Mouse (Mus musculus) neural tube, embryonic 13.5 days (tissue): ENCODE measurements around the gene Gpr182. TPM values are rescaled to one million over a fixed set of nuclear protein-coding genes. Genes with fewer than 3 reads are reported as not detected.

Experiments used
- ATAC-seq: fragments of 200-750 bp; cut with Nextera tagmentation; 2 replicates; pipeline ENCODE4 v1.8.0; 2017; ENCODE audit warnings: low read depth, mild to moderate bottlenecking, moderate TSS enrichment, moderate library complexity
- H3K27ac ChIP-seq: fragments of 300-500 bp; sonication (generic); replicated peaks from 2 replicates; pipeline ENCODE4 v1.5.1; 2015; ENCODE audit warnings: moderate library complexity, mild to moderate bottlenecking, inconsistent platforms
- H3K27me3 ChIP-seq: fragments of 300-500 bp; sonication (generic); 2 replicates; pipeline ENCODE4 v1.6.1; 2015; ENCODE audit warnings: mild to moderate bottlenecking, inconsistent platforms
- H3K36me3 ChIP-seq: fragments of 300-500 bp; sonication (generic); 2 replicates; pipeline ENCODE4 v1.6.1; 2015; ENCODE audit warnings: mild to moderate bottlenecking, inconsistent platforms
- H3K4me1 ChIP-seq: fragments of 300-500 bp; sonication (generic); replicated peaks from 2 replicates; pipeline ENCODE4 v1.6.1; 2015; ENCODE audit warnings: inconsistent platforms
- H3K4me2 ChIP-seq: fragments of 300-500 bp; sonication (generic); 2 replicates; pipeline ENCODE4 v1.6.1; 2015; ENCODE audit warnings: inconsistent platforms, mild to moderate bottlenecking, moderate library complexity
- H3K4me3 ChIP-seq: fragments of 300-500 bp; sonication (generic); 2 replicates; pipeline ENCODE4 v1.5.1; 2015; ENCODE audit warnings: mild to moderate bottlenecking, inconsistent platforms
- H3K9ac ChIP-seq: fragments of 300-500 bp; sonication (generic); 2 replicates; pipeline ENCODE4 v1.6.1; 2015; ENCODE audit warnings: moderate library complexity, mild to moderate bottlenecking, inconsistent platforms
- H3K9me3 ChIP-seq: fragments of 300-500 bp; sonication (generic); 2 replicates; pipeline ENCODE4 v1.6.1; 2016; ENCODE audit warnings: inconsistent platforms
- WGBS: fragments of 180-500 bp; shearing (Covaris S2); methylation state at CpG from one replicate; pipeline ENCODE4 v1.1.7; 2015; 5-methylcytosine and 5-hydroxymethylcytosine counted together
- polyA plus RNA-seq: library from polyadenylated mRNA; unstranded; fragments of >200 nt; fragmentation: Nextera tagmentation; extraction: Ambion mirVana; gene quantifications from 2 replicates; pipeline ENCODE4 v1.2.1, GENCODE M21; 2015

The Gpr182 gene
- polyA plus RNA-seq, 1 experiment from 2014 or later = 0.92 TPM

DNA sequence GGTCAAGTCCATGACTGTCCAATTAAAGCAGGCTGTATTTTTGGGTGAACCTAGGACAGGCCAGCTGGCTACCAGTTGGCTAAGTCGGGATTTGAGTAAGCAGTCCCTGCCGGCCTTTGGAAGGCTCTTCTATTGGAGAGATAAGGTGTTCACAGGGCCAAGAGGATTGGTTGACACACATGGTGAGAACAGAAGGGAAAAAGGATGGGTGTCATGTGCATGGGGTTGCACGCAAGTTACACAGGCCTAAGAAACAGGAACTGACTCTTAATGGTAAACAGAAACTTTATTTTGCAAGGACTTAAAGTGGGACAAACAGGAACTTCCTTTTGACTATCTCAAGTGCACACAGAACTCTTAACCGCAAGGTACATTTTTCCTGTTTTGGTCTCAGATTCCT, 14.6 kb downstream of the Gpr182 start:
- Histone ChIP-seq H3K27ac (no peak overlapping the region), H3K4me3 (no peak overlapping the region), H3K4me1 (peaks cover 21% of the 10 kb centered on the region), H3K36me3 (peaks cover 8% of the 10 kb centered on the region), H3K27me3 (no peaks in the 10 kb centered on the region; the same call in 1 of the 2 replicates), H3K9ac (no peak overlapping the region), H3K9me3 (no peaks in the 10 kb centered on the region), H3K4me2 (no peak overlapping the region)
- WGBS = 73% methylated on average over 4 of the region's 4 CpGs
- no peak for ATAC-seq

DNA sequence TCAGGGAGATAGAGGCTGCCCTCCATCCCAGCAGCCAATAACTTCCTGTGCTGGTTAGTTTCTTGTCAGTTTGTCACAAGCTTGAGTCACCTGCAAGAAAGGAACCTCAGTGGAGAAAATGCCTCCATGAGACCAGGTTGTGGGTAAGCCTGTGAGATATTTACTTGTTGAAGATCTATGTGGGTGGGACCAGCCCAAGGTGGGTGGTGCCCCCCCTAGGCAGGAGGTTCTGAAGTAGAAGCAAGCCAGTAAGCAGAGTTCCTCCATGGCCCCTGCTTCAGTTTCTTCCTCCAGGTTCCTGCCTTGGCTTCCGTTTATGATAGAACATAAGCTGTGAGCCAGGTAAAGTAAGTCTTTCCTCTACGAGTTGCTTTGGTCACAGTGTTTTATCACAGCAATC, 15.3 kb downstream of the Gpr182 start:
- ATAC-seq = no peak

DNA sequence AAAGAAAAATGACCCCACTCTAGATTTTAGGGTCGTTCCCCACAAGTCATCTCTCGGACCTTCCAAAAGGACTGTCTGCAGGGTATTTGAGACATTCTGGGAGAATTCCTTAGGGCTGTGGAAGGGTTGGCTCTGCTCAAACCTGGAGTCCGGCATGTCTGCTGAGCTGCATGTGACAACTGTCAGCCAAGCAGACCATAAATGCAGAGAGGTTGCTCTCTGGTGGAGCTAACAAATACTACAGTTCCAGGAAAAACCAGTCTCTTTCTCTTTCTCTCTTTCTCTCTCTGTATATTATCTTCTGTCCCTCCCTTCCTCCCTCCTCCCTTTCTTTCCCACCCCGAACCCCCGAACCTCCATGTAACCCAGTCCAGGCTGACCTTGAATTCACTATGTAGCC, 17.1 kb downstream of the Gpr182 start:
- Histone ChIP-seq H3K27me3 (no peaks in the 10 kb centered on the region; the same call in 1 of the 2 replicates), H3K4me2 (no peak overlapping the region), H3K36me3 (no peaks in the 10 kb centered on the region), H3K9me3 (no peaks in the 10 kb centered on the region), H3K4me3 (no peak overlapping the region), H3K4me1 (peaks cover 23% of the 10 kb centered on the region), H3K9ac (no peak overlapping the region), H3K27ac (no peak overlapping the region)
- no peak for ATAC-seq
- WGBS = 55% methylated on average over 5 of the region's 5 CpGs

More for the DNA sequence above, 15.3 kb downstream of the Gpr182 start:
- Histone ChIP-seq H3K4me2 (no peak overlapping the region), H3K9ac (no peak overlapping the region), H3K27ac (no peak overlapping the region), H3K27me3 (no peaks in the 10 kb centered on the region; the same call in 1 of the 2 replicates), H3K36me3 (peaks cover 1% of the 10 kb centered on the region; the same call in 1 of the 2 replicates), H3K9me3 (no peaks in the 10 kb centered on the region), H3K4me3 (no peak overlapping the region), H3K4me1 (peaks cover 23% of the 10 kb centered on the region)
- WGBS = 83% methylated on average over 2 of the region's 2 CpGs

DNA sequence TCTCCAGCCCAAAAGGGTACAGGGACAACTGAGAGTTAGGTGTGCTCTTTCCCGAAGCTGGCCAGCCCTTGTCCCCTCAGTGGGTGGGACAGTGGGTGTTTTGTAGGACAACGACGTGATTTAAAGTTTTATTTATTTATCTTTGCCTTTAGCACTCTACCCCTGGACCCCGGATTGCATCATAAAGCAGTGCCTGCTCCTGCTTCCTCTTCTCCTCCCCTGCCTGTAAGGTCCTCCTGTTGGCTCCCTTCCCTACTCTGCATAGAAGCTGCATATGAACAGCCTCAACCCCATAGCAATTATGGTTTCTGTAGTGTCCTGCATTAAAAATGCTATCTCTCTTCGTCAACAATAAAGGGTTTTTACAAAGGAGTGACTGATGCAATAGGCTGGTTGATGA, 20.1 kb downstream of the Gpr182 start:
- Histone ChIP-seq H3K4me2 (no peak overlapping the region), H3K9me3 (no peaks in the 10 kb centered on the region), H3K4me1 (peaks cover 20% of the 10 kb centered on the region), H3K4me3 (no peak overlapping the region), H3K36me3 (no peaks in the 10 kb centered on the region), H3K27ac (no peak overlapping the region), H3K27me3 (no peaks in the 10 kb centered on the region), H3K9ac (no peak overlapping the region; the same call in 1 of the 2 replicates)
- no peak for ATAC-seq
- 19% methylated on average over 5 of the region's 5 CpGs for WGBS

- H3K4me3 ChIP-seq = no peak overlapping the region
- H3K9me3 ChIP-seq = no peaks in the 10 kb centered on the region
- H3K27me3 ChIP-seq = no peaks in the 10 kb centered on the region
- no peak overlapping the region; the same call in 1 of the 2 replicates for H3K9ac ChIP-seq
- no peak overlapping the region; the same call in 1 of the 2 replicates for H3K27ac ChIP-seq
- peaks cover 20% of the 10 kb centered on the region for H3K4me1 ChIP-seq
- 24% methylated on average over 9 of the region's 9 CpGs for WGBS
- H3K36me3 ChIP-seq = no peaks in the 10 kb centered on the region
- H3K4me2 ChIP-seq = no peak overlapping the region
- ATAC-seq = no peak
Measured at GRCm38 (mm10) chr10:127730933-127731310, 20.6 kb downstream of the Gpr182 start.

GRCm38 (mm10) chr10:127730285-127730932, 21.1 kb downstream of the Gpr182 start:
- H3K36me3 ChIP-seq = no peaks in the 10 kb centered on the region
- H3K9me3 ChIP-seq = no peaks in the 10 kb centered on the region
- H3K27ac ChIP-seq = peak overlapping the region; percentile 2; the same call in 1 of the 2 replicates
- H3K4me1 ChIP-seq = peaks cover 20% of the 10 kb centered on the region
- WGBS = 46% methylated on average over 11 of the region's 11 CpGs
- no peak overlapping the region; the same call in 1 of the 2 replicates for H3K9ac ChIP-seq
- H3K4me3 ChIP-seq = no peak overlapping the region
- no peaks in the 10 kb centered on the region for H3K27me3 ChIP-seq
- H3K4me2 ChIP-seq = no peak overlapping the region
- no peak for ATAC-seq

- H3K4me2 ChIP-seq = no peak overlapping the region
- ATAC-seq = no peak
- H3K9ac ChIP-seq = no peak overlapping the region
Measured at GRCm38 (mm10) chr10:127728437-127728836, 23.1 kb downstream of the Gpr182 start.

DNA sequence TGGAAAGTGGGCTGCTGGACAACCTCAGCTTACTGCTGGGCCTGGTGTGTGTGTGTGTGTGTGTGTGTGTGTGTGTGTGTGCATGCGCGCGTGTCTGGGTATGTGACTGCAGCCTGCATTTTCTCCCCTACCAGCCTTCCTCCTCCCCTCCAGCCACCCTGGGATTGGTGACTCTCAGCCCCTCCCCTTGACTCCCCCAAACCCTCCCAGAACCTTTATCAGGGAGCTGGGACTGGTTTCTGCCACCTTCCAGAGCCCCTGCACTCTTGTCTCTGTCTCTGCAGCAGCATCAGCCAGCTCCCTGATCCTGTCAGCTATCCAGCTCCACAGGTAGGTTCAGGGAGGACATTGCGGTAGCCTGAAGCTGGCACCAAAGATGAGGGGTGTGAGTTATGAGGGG, 26.4 kb downstream of the Gpr182 start:
- Histone ChIP-seq H3K27me3 (peaks cover 15% of the 10 kb centered on the region; the same call in 1 of the 2 replicates), H3K4me3 (no peak overlapping the region), H3K27ac (no peak overlapping the region), H3K9me3 (no peaks in the 10 kb centered on the region), H3K36me3 (no peaks in the 10 kb centered on the region), H3K4me1 (peaks cover 24% of the 10 kb centered on the region), H3K9ac (no peak overlapping the region), H3K4me2 (no peak overlapping the region)
- 86% methylated on average over 4 of the region's 4 CpGs for WGBS
- ATAC-seq = no peak

More at GRCm38 (mm10) chr10:127728437-127728836, 23.1 kb downstream of the Gpr182 start:
- H3K27ac ChIP-seq = no peak overlapping the region
- H3K4me3 ChIP-seq = no peak overlapping the region
- H3K36me3 ChIP-seq = no peaks in the 10 kb centered on the region
- peaks cover 20% of the 10 kb centered on the region for H3K4me1 ChIP-seq
- no peaks in the 10 kb centered on the region; the same call in 1 of the 2 replicates for H3K27me3 ChIP-seq
- 74% methylated on average over 8 of the region's 8 CpGs for WGBS
- no peaks in the 10 kb centered on the region for H3K9me3 ChIP-seq

DNA sequence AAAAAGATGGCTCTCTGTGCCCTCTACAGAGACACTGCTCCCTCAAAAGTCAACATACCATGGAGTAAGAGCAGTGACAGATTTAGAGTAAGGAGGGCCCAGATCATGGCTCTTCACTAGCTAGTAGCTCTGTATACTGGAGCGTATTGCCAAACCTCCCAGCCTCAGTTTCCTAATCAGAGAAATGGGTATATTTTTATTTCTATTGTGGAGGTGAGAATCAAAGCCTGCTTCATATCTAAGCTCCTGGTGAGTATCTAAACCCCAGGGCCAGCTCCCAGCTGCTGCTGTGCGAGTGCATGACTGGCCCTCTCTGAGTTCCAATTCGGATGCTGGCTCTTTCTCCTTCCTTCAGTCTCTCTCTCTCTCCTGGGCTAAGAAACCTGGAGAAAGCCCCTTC, 27.4 kb downstream of the Gpr182 start, which contains the start of gene Tac2:
Gene Tac2, plus strand, starts transcription at position 301 of the 400 bp plus-strand sequence.
- 87% methylated on average over 3 of the region's 3 CpGs for WGBS
- peaks cover 22% of the 10 kb centered on the region for H3K4me1 ChIP-seq

DNA sequence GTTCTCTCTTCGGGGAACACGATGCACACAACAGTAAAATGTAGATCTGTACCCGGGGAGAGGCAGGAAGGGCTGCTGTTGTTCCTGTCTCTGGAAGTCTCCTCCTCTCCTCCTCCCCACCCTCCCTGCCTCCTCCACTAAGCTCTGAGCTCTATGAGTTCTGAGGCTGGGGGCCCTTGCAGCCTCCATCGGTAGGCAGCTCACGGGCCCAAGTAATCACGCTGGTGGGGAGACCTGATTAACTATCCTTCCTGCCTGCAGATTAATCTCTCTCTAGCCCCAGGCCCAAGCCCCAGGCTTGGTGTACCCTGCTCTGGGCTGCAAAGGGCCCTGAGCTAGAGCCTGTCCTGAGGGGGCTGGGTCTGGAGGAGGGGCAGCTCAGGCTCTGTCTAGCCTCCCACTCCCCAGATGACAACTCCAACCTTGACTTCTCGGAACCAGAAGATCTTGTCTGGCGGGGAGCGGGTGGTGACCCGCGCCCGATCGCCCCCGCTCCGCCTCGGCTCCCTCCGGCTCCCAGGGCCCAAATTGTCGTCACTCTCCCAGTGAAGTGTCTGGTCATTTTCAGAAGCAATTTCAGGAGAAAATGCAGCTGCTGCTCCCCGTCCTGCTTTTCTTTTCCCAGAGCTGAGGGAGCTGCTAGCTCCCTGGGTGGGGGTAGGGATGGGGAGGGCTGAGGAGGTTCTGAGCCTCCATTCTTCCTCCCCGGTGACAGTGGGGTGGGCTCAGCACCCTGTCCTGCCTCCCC, 29.7 kb downstream of the Gpr182 start:
- Histone ChIP-seq H3K4me1 (peaks cover 19% of the 10 kb centered on the region), H3K9ac (peak overlapping the region; percentile 38), H3K4me2 (peak overlapping the region; percentile 38), H3K27ac (no peak overlapping the region), H3K9me3 (no peaks in the 10 kb centered on the region), H3K27me3 (peaks cover 20% of the 10 kb centered on the region), H3K4me3 (peak overlapping the region; percentile 0; the same call in 1 of the 2 replicates), H3K36me3 (no peaks in the 10 kb centered on the region)
- 6% methylated on average over 20 of the region's 20 CpGs for WGBS
- ATAC-seq = peak; percentile 54

More for the DNA sequence above, 27.4 kb downstream of the Gpr182 start, which contains the start of gene Tac2:
- H3K4me3 ChIP-seq = no peak within 1 kb of the TSS
- no peak within 1 kb of the TSS for H3K9ac ChIP-seq
- H3K27me3 ChIP-seq = peaks cover 19% of the 10 kb centered on the region
- no peak within 1 kb of the TSS for H3K4me2 ChIP-seq
- H3K36me3 ChIP-seq = no peaks in the 10 kb centered on the region
- no peak for ATAC-seq
- no peaks in the 10 kb centered on the region for H3K9me3 ChIP-seq
- H3K27ac ChIP-seq = no peak within 1 kb of the TSS

DNA sequence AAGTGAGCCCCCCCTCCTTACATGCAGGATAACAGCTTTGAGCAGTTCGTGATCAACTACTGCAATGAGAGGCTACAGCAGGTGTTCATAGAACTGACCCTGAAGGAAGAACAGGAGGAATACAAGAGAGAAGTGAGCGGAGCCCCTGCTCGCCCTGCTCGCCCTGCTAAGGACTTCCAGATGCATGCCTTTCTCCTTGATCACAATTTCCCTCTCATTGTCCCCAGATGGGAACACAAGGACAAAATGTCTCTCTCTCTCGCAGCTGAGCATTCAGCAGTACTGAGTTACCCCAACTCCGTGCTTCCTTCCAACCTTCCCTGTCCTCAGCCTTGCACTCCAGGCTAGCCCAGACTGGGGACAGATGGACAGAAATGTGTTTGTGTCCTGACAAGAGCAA, 38.8 kb downstream of the Gpr182 start:
- Histone ChIP-seq H3K27ac (no peak overlapping the region), H3K4me1 (no peaks in the 10 kb centered on the region), H3K36me3 (no peaks in the 10 kb centered on the region), H3K4me2 (no peak overlapping the region), H3K4me3 (no peak overlapping the region), H3K9ac (no peak overlapping the region), H3K27me3 (no peaks in the 10 kb centered on the region), H3K9me3 (no peaks in the 10 kb centered on the region)
- ATAC-seq = no peak
- 79% methylated on average over 6 of the region's 6 CpGs for WGBS

DNA sequence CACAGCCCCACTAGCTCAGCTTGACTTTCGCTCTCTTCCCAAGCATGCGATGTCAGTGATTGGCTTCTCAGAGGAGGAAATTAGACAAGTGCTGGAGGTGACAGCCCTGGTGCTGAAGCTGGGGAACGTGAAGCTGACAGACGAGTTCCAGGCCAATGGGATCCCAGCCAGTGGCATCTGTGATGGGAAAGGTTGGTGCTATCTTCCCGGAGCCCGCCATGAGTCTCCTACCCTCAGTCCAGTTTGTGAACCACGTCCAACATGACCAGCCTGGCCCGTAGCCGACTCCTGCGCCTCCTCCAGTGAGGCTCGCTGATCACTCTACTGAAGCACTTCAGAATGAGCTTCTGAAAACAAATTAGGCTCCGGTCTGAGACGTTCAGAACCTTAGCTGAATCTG, 41.2 kb downstream of the Gpr182 start:
- Histone ChIP-seq H3K4me2 (no peak overlapping the region), H3K4me1 (no peaks in the 10 kb centered on the region), H3K4me3 (no peak overlapping the region), H3K36me3 (no peaks in the 10 kb centered on the region), H3K27ac (no peak overlapping the region), H3K9me3 (no peaks in the 10 kb centered on the region), H3K9ac (no peak overlapping the region), H3K27me3 (no peaks in the 10 kb centered on the region)
- no peak for ATAC-seq
- 88% methylated on average over 13 of the region's 13 CpGs for WGBS
